Mouse (Mus musculus): ENCODE measurements around the gene Gm15517. TPM values are rescaled to one million over a fixed set of nuclear protein-coding genes. Genes with fewer than 3 reads are reported as not detected.
A peak's percentile ranks its signal among the peaks of the same experiment; 100 is the strongest.

Gene Gm15517
- total and polyA plus RNA-seq, 3 experiments, result not detected

- Histone ChIP-seq H3K9me3 (replicated peaks; ENCODE audit: low read length) (peaks cover 6% of the 10 kb centered on the region), H3K36me3 (replicated peaks in 1 of 2; ENCODE audit: control insufficient read depth in 1 of 2, insufficient read depth in 1 of 2, low read length in 1 of 2) (no peaks in the 10 kb centered on the region), H3K4me1 (ENCODE audit: control insufficient read depth in 1 of 2, insufficient read depth in 2 of 2) (no peaks in the 10 kb centered on the region; a peak in 1 of 4 replicates), H3K27ac (ENCODE audit: insufficient read depth, low read depth) (no peak overlapping the region), H3K4me3 (replicated peaks in 1 of 3; ENCODE audit: low read depth in 2 of 3, low read length in 2 of 3, poor library complexity in 1 of 3) (no peak overlapping the region), H3K79me2 (replicated peaks; ENCODE audit: control insufficient read depth, extremely low read depth, insufficient read depth, poor library complexity, severe bottlenecking) (no peaks in the 10 kb centered on the region), H3K4me2 (ENCODE audit: insufficient read depth, low read depth, poor library complexity, severe bottlenecking) (no peak overlapping the region), H3K27me3 (replicated peaks) (peaks cover 10% of the 10 kb centered on the region), H3K9ac (ENCODE audit: insufficient read depth, low read depth) (no peak overlapping the region)
- dilution Hi-C loops (cut with MboI; ENCODE audit: extremely low pct_ligation_motif_present, extremely low pct_unique_long_range_greater_than_20kb, low sequenced_read_pairs), result no loop called here
- DNase-seq (ENCODE audit: extremely low read depth), result no peak
- TF ChIP-seq MAZ (IDR thresholded peaks at IDR 0.05; ENCODE audit: low read depth, low read length), result no peak
- no peak for TF ChIP-seq MAX (IDR thresholded peaks at IDR 0.05; ENCODE audit: low read length)
- no peak for TF ChIP-seq ZKSCAN1 (IDR thresholded peaks at IDR 0.05; ENCODE audit: borderline replicate concordance, low read depth, low read length)
- TF ChIP-seq CTCF (conservative IDR thresholded peaks at IDR 0.05 in 1 of 2, IDR thresholded peaks at IDR 0.05 in 1 of 2; ENCODE audit: low read depth in 2 of 2, low read length in 2 of 2), result no peak
- no peak for TF ChIP-seq PAX5 (IDR thresholded peaks at IDR 0.05; ENCODE audit: low read length)
- no peak for TF ChIP-seq EP300 (IDR thresholded peaks at IDR 0.05; ENCODE audit: low read length)
- TF ChIP-seq RAD21 (IDR thresholded peaks at IDR 0.05; ENCODE audit: low read depth, low read length), result no peak
- TF ChIP-seq CHD1 (IDR thresholded peaks at IDR 0.05; ENCODE audit: low read depth, low read length), result no peak
- TF ChIP-seq ELF1 (IDR thresholded peaks at IDR 0.05; ENCODE audit: low read depth, low read length), result no peak
- TF ChIP-seq ZMIZ1 (IDR thresholded peaks at IDR 0.05; ENCODE audit: low read depth, low read length), result no peak
- TF ChIP-seq POLR2A (IDR thresholded peaks at IDR 0.05; ENCODE audit: low read depth, low read length), result no peak
- TF ChIP-seq JUN (IDR thresholded peaks at IDR 0.05; ENCODE audit: insufficient read depth, low read depth, low read length), result no peak
- in situ Hi-C loops (cut with MboI; ENCODE audit: low pct_ligation_motif_present, low pct_unique_long_range_greater_than_20kb, low sequenced_read_pairs), result no loop called here
Observed at GRCm38 (mm10) chr7:44274096-44274495, 12.8 kb downstream of the Gm15517 start.

DNA sequence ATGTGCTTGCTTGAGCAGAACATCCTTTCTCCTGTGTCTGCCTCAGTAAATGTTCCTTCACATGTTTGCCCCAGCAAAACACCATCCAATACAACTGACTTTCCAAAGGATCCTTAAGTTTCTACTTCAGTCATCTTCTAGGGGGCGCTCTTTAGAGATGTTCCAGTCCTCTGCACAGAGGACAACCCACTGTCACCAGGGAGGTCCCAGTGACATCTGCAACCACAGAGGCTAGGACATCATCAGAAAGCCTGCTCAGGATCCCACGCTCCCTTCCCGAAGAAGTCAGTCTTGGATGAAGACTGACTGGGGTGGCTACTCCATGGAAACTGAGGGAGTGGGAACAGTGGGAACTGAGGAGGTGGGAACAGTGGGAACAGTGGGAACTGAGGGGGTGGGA, 14.3 kb downstream of the Gm15517 start:
- Histone ChIP-seq H3K27me3 (replicated peaks) (peaks cover 14% of the 10 kb centered on the region), H3K4me1 (ENCODE audit: control insufficient read depth in 1 of 2, insufficient read depth in 2 of 2) (no peaks in the 10 kb centered on the region; a peak in 1 of 4 replicates), H3K4me3 (replicated peaks in 1 of 3; ENCODE audit: low read depth in 2 of 3, low read length in 2 of 3, poor library complexity in 1 of 3) (no peak overlapping the region), H3K36me3 (replicated peaks in 1 of 2; ENCODE audit: control insufficient read depth in 1 of 2, insufficient read depth in 1 of 2, low read length in 1 of 2) (no peaks in the 10 kb centered on the region), H3K79me2 (replicated peaks; ENCODE audit: control insufficient read depth, extremely low read depth, insufficient read depth, poor library complexity, severe bottlenecking) (no peaks in the 10 kb centered on the region), H3K9ac (ENCODE audit: insufficient read depth, low read depth) (no peak overlapping the region), H3K9me3 (replicated peaks; ENCODE audit: low read length) (peaks cover 6% of the 10 kb centered on the region), H3K4me2 (ENCODE audit: insufficient read depth, low read depth, poor library complexity, severe bottlenecking) (no peak overlapping the region), H3K27ac (ENCODE audit: insufficient read depth, low read depth) (no peak overlapping the region)
- TF ChIP-seq CTCF (conservative IDR thresholded peaks at IDR 0.05 in 1 of 2, IDR thresholded peaks at IDR 0.05 in 1 of 2; ENCODE audit: low read depth in 2 of 2, low read length in 2 of 2) (peak in 1 of 2 experiments; percentile 34; a peak in 1 of 4 replicates), ZKSCAN1 (IDR thresholded peaks at IDR 0.05; ENCODE audit: borderline replicate concordance, low read depth, low read length) (no peak)
- dilution Hi-C loops (cut with MboI; ENCODE audit: extremely low pct_ligation_motif_present, extremely low pct_unique_long_range_greater_than_20kb, low sequenced_read_pairs), result no loop called here
- in situ Hi-C loops (cut with MboI; ENCODE audit: low pct_ligation_motif_present, low pct_unique_long_range_greater_than_20kb, low sequenced_read_pairs), result no loop called here
- DNase-seq (ENCODE audit: extremely low read depth), result peak; percentile 23

DNA sequence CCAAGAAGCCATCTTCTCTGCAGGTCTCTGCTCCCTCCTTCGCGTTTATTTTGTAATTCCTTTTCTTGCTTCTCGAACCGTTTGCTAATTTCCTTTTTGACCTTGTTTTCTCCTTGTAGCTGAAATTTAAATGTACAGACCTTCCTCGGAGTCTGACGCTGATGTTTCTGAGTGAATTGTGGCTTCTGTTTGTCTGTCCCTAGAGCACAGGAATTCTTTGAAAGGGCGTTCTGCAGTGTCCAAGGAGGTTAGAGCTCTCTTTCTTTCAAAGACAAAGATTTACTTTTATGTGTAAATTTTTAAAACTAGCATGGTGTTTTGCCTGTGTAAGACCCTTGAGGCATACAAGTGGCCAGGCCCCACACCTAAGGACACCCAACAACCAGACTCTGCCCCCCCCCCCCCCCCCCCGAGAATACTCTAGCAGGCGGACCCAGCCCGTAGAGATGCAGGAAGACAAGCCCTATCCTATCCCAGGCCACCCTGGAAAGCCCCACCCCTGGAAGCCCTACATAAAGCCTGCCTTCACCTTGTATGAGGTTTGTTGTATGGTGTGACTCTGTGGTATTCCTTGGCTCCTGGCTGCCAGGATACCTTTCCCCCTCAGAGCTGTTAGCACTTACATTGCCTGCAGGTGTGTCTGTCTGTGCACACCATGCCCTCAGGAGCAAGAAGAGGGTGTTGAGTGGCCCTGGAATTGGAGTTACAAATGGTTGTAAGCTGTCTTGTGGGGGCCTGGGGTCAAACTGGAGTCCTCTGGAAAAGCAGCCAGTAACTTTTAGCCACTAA, 15.4 kb downstream of the Gm15517 start:
- H3K4me3 ChIP-seq (replicated peaks in 1 of 3; ENCODE audit: low read depth in 2 of 3, low read length in 2 of 3, poor library complexity in 1 of 3), result no peak overlapping the region

More for the DNA sequence above, 15.4 kb downstream of the Gm15517 start:
- Histone ChIP-seq H3K36me3 (replicated peaks in 1 of 2; ENCODE audit: control insufficient read depth in 1 of 2, insufficient read depth in 1 of 2, low read length in 1 of 2) (no peaks in the 10 kb centered on the region), H3K9me3 (replicated peaks; ENCODE audit: low read length) (peaks cover 6% of the 10 kb centered on the region), H3K9ac (ENCODE audit: insufficient read depth, low read depth) (no peak overlapping the region), H3K4me2 (ENCODE audit: insufficient read depth, low read depth, poor library complexity, severe bottlenecking) (no peak overlapping the region), H3K79me2 (replicated peaks; ENCODE audit: control insufficient read depth, extremely low read depth, insufficient read depth, poor library complexity, severe bottlenecking) (no peaks in the 10 kb centered on the region), H3K4me1 (ENCODE audit: control insufficient read depth in 1 of 2, insufficient read depth in 2 of 2) (no peaks in the 10 kb centered on the region; a peak in 1 of 4 replicates), H3K27ac (ENCODE audit: insufficient read depth, low read depth) (no peak overlapping the region), H3K27me3 (replicated peaks) (peaks cover 23% of the 10 kb centered on the region)
- in situ Hi-C loops (cut with MboI; ENCODE audit: low pct_ligation_motif_present, low pct_unique_long_range_greater_than_20kb, low sequenced_read_pairs), result no loop called here
- dilution Hi-C loops (cut with MboI; ENCODE audit: extremely low pct_ligation_motif_present, extremely low pct_unique_long_range_greater_than_20kb, low sequenced_read_pairs), result no loop called here
- no peak for TF ChIP-seq ZC3H11A (IDR thresholded peaks at IDR 0.05; ENCODE audit: low read depth, low read length)
- no peak for TF ChIP-seq SIN3A (IDR thresholded peaks at IDR 0.05; ENCODE audit: low read length)
- no peak for TF ChIP-seq UBTF (IDR thresholded peaks at IDR 0.05; ENCODE audit: low read depth, low read length)
- no peak for TF ChIP-seq MXI1 (IDR thresholded peaks at IDR 0.05; ENCODE audit: low read depth, low read length)
- no peak for TF ChIP-seq TBP (conservative IDR thresholded peaks at IDR 0.05; ENCODE audit: low read depth, low read length)
- no peak for TF ChIP-seq ZMIZ1 (IDR thresholded peaks at IDR 0.05; ENCODE audit: low read depth, low read length)
- no peak for TF ChIP-seq CHD2 (IDR thresholded peaks at IDR 0.05; ENCODE audit: low read length)
- no peak for TF ChIP-seq NELFE (IDR thresholded peaks at IDR 0.05; ENCODE audit: low read depth, low read length)
- TF ChIP-seq HCFC1 (IDR thresholded peaks at IDR 0.05; ENCODE audit: low read depth, low read length), result no peak
- TF ChIP-seq GABPA (IDR thresholded peaks at IDR 0.05; ENCODE audit: insufficient replicate concordance, low read depth, low read length), result no peak
- TF ChIP-seq MEF2A (IDR thresholded peaks at IDR 0.05; ENCODE audit: borderline replicate concordance, low read depth, low read length), result no peak
- TF ChIP-seq ELF1 (IDR thresholded peaks at IDR 0.05; ENCODE audit: low read depth, low read length), result no peak
- no peak for TF ChIP-seq SMC3 (IDR thresholded peaks at IDR 0.05; ENCODE audit: low read depth, low read length)
- no peak for TF ChIP-seq NRF1 (IDR thresholded peaks at IDR 0.05; ENCODE audit: low read depth, low read length)
- TF ChIP-seq MAZ (IDR thresholded peaks at IDR 0.05; ENCODE audit: low read depth, low read length), result no peak
- DNase-seq (ENCODE audit: extremely low read depth), result no peak

Data from CH12.LX (cell line).